22 mouse cellular contexts compared by ENCODE assay signal in genomic region chr3:151329801-151330200, GRCm38 (mm10).
DNase-seq lines count a peak whose midpoint lies in the region; ATAC-seq and TF ChIP-seq lines count a peak whose summit lies in the region.
"Had no signal": no experiment of that assay in that cellular context is flagged by ENCODE, and none has a peak within 500 bp of the region (broad histone marks: within the 10 kb centered on the region; RNA-seq: fewer than 3 reads in every experiment).

No protein-coding gene starts in this region.

- intact Hi-C loops in gastrocnemius, adult 2 months (cut with DNase I): loop anchor here (5.0 kb wide), 1 partner anchor 88 kb away; no protein-coding TSS in a partner anchor
- intact Hi-C loops in heart, postnatal 25 days (cut with DNase I): loop anchor here (2.0 to 5.0 kb wide), 2 partner anchors 35 to 92 kb away; no protein-coding TSS in a partner anchor

- whole genome bisulfite sequencing in forebrain, postnatal 0 days: 90% methylated on average over 4 of the region's 4 CpGs

- DNase-seq in gastrocnemius, adult 2 months: peak; percentile 15
- DNase-seq in gastrocnemius, postnatal 25 days: no peak
- DNase-seq in heart, adult 8-10 months (ENCODE audit: low spot score): peak; percentile 44
- DNase-seq in heart, postnatal 25 days (ENCODE audit: low spot score): no peak
- DNase-seq in kidney, postnatal 36 days: peak; percentile 10 to 13
- no peak for DNase-seq in kidney, adult 11 months
- DNase-seq in forebrain, postnatal 0 days: no peak
- DNase-seq: adrenal gland, postnatal 14 days; cerebellum, adult 11-12 months; cerebellum, adult 9-10 months; cerebellum, postnatal 25 days; gastrocnemius, postnatal 10 days; kidney, adult 18-20 months had no signal

- ATAC-seq in forebrain, postnatal 0 days: no peak
- ATAC-seq: activated CD4-positive, CD25-positive, alpha-beta regulatory T cell, adult 4 months; forebrain, embryonic 14.5 days; hindbrain, postnatal 0 days; Patski had no signal

- no peaks in the 10 kb centered on the region for H3K4me1 ChIP-seq in forebrain, postnatal 0 days (ENCODE audit: insufficient read depth)

- no peak overlapping the region for H3K4me2 ChIP-seq in forebrain, postnatal 0 days (ENCODE audit: low read depth)
- H3K4me2 ChIP-seq: embryonic facial prominence, embryonic 15.5 days; heart, embryonic 15.5 days; hindbrain, embryonic 13.5 days had no signal

- H3K27me3 ChIP-seq in forebrain, postnatal 0 days (ENCODE audit: insufficient read depth, low read length): no peaks in the 10 kb centered on the region
- H3K27me3 ChIP-seq: embryonic facial prominence, embryonic 15.5 days; heart, embryonic 15.5 days; hindbrain, embryonic 13.5 days; Patski had no signal

- peak overlapping the region; percentile 75 for H3K27ac ChIP-seq in gastrocnemius, adult 2 months
- no peak overlapping the region for H3K27ac ChIP-seq in forebrain, postnatal 0 days (ENCODE audit: low read depth, low read length)
- H3K27ac ChIP-seq: embryonic facial prominence, embryonic 15.5 days; forebrain, embryonic 10.5 days; heart, embryonic 15.5 days; hindbrain, embryonic 13.5 days; hindbrain, postnatal 0 days had no signal

- H3K9me3 ChIP-seq in forebrain, postnatal 0 days (ENCODE audit: low read length): no peaks in the 10 kb centered on the region
- H3K9me3 ChIP-seq: embryonic facial prominence, embryonic 15.5 days; forebrain, embryonic 10.5 days; heart, embryonic 15.5 days; hindbrain, embryonic 13.5 days had no signal

- H3K36me3 ChIP-seq in forebrain, postnatal 0 days (ENCODE audit: insufficient read depth): no peaks in the 10 kb centered on the region
- H3K36me3 ChIP-seq: embryonic facial prominence, embryonic 15.5 days; forebrain, embryonic 10.5 days; heart, embryonic 15.5 days; hindbrain, embryonic 13.5 days had no signal

- H3K9ac ChIP-seq in forebrain, postnatal 0 days: no peak overlapping the region
- H3K9ac ChIP-seq: embryonic facial prominence, embryonic 15.5 days; heart, embryonic 15.5 days; hindbrain, embryonic 13.5 days had no signal

- no peak for TF ChIP-seq CTCF in gastrocnemius, adult 2 months (IDR thresholded peaks at IDR 0.05)
- no peak for TF ChIP-seq CTCF in forebrain, postnatal 0 days (IDR thresholded peaks at IDR 0.05; ENCODE audit: low read depth)

- H3K4me3 ChIP-seq in gastrocnemius, adult 2 months: peak overlapping the region; percentile 1; the same call in 1 of the 2 replicates
- no peak overlapping the region for H3K4me3 ChIP-seq in forebrain, postnatal 0 days (ENCODE audit: low read depth, low read length)
- H3K4me3 ChIP-seq: embryonic facial prominence, embryonic 15.5 days; erythroblast, embryonic 14.5 days; forebrain, embryonic 10.5 days; heart, embryonic 15.5 days; hindbrain, embryonic 13.5 days had no signal

Comparison
In these comparisons a context has a peak if more than half of its experiments do, and no peak if none do; other contexts are left out.
1. DNase-seq: peak in gastrocnemius, adult 2 months (single experiment), heart, adult 8-10 months (single experiment) and kidney, postnatal 36 days (2 of 2); none in gastrocnemius, postnatal 25 days (single experiment), heart, postnatal 25 days (single experiment), kidney, adult 11 months (single experiment) and forebrain, postnatal 0 days (single experiment).